Mouse (Mus musculus): ENCODE results near the gene Cemip. TPM values are rescaled to one million over a fixed set of nuclear protein-coding genes. Genes with fewer than 3 reads are reported as not detected.
"Not testable (repeated sequence)": the region's sequence is repeated elsewhere in the genome, so short reads cannot be mapped to it uniquely, and the experiment has no call there.

Cemip gene
- polyA plus RNA-seq, 1 experiment from 2014 or later = 0.49 TPM

DNA sequence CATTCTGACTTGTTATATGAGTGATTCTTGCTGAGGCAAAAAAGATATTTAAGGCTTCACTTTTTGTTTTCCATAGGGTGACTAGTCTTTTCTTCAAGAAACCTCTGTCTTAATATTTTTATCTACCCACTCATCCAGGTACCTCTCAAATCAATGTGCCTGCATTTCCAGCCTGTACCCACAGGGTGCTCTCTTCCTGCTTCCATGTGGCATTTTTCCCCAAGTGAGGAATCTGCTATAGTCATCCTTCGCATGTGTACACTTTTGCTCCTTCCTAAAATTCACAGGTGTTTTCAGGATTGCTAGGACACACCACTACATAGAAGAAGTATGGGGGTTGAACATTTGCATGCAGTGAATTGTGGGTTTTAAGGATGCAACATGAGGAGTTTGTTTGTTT, 192.0 kb downstream of the Cemip start:
- Histone ChIP-seq H3K27me3 (no peaks in the 10 kb centered on the region), H3K27ac (no peak overlapping the region), H3K9ac (no peak overlapping the region), H3K4me2 (no peak overlapping the region), H3K9me3 (no peaks in the 10 kb centered on the region), H3K36me3 (peaks cover 33% of the 10 kb centered on the region), H3K4me3 (no peak overlapping the region), H3K4me1 (replicated peaks) (peaks cover 24% of the 10 kb centered on the region)
- WGBS = 92% methylated on average over 1 of the region's 1 CpGs
- no peak for ATAC-seq (ENCODE audit: low FRiP score)

DNA sequence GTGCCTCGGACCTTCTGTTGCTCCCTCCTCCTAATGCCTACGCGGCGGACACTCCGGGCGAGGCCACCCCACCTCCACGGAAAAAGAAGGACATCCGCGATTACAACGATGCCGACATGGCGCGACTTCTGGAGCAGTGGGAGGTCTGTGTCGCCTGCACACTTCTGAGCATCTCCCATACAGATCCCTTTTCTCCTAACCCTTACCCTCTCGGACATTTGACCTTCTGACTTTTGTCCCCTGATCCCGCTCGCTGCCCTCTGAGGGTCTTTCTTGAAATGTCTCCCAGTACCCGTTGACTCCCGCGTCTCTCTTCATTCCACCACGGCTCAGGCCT, 194.0 kb downstream of the Cemip start:
- WGBS = 0% methylated on average over 19 of the region's 21 CpGs
- Histone ChIP-seq H3K9me3 (no peaks in the 10 kb centered on the region), H3K9ac (peak overlapping the region; percentile 89), H3K4me1 (replicated peaks) (peaks cover 24% of the 10 kb centered on the region), H3K27ac (peak overlapping the region; percentile 90), H3K4me2 (peak overlapping the region; percentile 86), H3K27me3 (no peaks in the 10 kb centered on the region), H3K36me3 (peaks cover 12% of the 10 kb centered on the region), H3K4me3 (peak overlapping the region; percentile 75)
- no peak for ATAC-seq (ENCODE audit: low FRiP score)

DNA sequence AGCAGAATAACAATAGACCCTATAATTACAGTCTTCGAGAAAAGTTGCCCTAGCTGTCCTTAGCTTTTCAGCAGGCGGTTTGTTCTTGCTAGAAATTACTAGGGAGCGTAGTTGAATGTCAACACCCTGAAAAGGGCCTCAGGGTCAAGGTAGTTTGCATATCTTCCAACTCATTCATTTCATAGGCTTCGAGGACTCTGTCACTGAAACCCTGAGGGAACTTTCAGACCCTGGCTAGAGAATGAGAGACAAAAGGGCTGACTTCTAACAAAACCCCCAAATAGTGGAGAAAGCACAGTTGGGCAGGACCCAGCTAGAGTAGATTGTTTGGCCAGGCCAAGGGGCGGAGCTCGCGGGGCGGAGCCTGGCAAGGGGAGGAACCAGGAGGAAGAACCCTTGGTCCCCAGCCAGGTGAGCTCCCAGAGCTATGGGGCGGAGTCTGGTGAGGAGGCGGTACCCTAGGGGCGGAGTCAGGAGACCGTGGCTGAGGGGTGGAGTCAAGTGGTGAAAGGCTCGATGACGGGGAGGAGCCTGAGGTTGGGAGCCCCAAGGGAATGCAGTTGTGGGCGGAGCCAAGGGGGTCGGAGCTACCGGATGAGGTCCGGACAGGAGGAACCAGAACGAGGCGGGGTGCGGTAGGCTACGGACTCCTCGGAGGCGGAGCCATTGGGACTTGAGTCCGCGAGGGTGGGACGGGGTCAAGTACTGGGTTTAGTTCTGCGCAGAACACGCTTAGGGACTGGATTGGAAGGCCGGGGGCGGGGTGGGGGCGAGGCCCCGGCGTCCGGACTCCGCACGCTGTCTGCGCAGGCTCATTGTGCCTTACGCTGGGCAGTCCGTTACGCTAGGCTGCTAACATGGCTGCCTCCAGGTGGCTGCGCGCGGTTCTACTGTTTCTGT, 194.6 kb downstream of the Cemip start:
- Histone ChIP-seq H3K27ac (peak overlapping the region; percentile 90), H3K9ac (peak overlapping the region; percentile 89), H3K4me3 (peak overlapping the region; percentile 75), H3K27me3 (no peaks in the 10 kb centered on the region), H3K4me1 (replicated peaks) (peaks cover 24% of the 10 kb centered on the region), H3K9me3 (no peaks in the 10 kb centered on the region), H3K4me2 (peak overlapping the region; percentile 86), H3K36me3 (peaks cover 10% of the 10 kb centered on the region)
- ATAC-seq (ENCODE audit: low FRiP score) = peak; percentile 97
- 2% methylated on average over 44 of the region's 44 CpGs for WGBS

DNA sequence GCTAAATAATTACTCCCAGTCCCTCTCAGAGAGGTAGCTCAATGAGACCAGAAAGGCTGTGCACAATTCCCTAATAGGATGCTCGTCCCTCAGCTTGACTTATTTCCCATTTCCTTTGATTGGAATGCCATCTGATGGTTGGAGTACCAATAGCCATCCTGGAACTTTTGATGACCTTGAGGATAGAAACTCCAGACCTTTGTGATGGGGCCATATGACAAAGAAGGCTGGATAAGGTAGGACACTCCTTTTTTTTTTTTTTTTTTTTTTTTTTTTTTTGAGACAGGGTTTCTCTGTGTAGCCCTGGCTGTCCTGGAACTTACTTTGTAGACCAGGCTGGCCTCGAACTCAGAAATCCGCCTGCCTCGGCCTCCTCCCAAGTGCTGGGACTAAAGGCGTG, 196.4 kb downstream of the Cemip start:
- not testable (repeated sequence) for H3K27ac ChIP-seq; H3K36me3 ChIP-seq; ATAC-seq (ENCODE audit: low FRiP score); H3K4me2 ChIP-seq; H3K9ac ChIP-seq; H3K9me3 ChIP-seq; H3K4me3 ChIP-seq; H3K27me3 ChIP-seq
- peaks cover 28% of the 10 kb centered on the region for H3K4me1 ChIP-seq (replicated peaks)
- 92% methylated on average over 5 of the region's 5 CpGs for WGBS

DNA sequence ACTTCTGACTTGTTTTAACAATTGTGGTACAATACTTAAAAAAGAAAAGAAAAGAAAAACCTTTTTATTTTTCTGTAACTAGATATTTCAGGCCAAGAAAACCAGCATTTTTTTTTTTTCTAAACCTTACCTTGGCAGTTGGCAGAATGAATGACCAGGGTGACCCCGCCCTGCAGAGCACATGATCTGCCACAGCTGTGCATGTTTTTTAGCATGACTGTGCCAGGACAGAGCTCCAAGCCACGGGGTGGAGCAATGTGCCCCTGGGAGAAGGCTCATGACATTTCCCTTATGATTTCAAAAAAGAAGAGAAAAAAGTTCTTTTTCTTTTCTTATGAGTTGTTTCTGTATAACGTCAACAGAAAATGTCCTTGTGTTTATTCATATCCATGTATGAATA, 196.9 kb downstream of the Cemip start:
- 76% methylated on average over 3 of the region's 3 CpGs for WGBS
- ATAC-seq (ENCODE audit: low FRiP score) = no peak
- Histone ChIP-seq H3K4me2 (no peak overlapping the region), H3K4me1 (replicated peaks) (peaks cover 29% of the 10 kb centered on the region), H3K4me3 (no peak overlapping the region), H3K9me3 (no peaks in the 10 kb centered on the region), H3K9ac (no peak overlapping the region), H3K27ac (no peak overlapping the region), H3K36me3 (no peaks in the 10 kb centered on the region), H3K27me3 (no peaks in the 10 kb centered on the region)

DNA sequence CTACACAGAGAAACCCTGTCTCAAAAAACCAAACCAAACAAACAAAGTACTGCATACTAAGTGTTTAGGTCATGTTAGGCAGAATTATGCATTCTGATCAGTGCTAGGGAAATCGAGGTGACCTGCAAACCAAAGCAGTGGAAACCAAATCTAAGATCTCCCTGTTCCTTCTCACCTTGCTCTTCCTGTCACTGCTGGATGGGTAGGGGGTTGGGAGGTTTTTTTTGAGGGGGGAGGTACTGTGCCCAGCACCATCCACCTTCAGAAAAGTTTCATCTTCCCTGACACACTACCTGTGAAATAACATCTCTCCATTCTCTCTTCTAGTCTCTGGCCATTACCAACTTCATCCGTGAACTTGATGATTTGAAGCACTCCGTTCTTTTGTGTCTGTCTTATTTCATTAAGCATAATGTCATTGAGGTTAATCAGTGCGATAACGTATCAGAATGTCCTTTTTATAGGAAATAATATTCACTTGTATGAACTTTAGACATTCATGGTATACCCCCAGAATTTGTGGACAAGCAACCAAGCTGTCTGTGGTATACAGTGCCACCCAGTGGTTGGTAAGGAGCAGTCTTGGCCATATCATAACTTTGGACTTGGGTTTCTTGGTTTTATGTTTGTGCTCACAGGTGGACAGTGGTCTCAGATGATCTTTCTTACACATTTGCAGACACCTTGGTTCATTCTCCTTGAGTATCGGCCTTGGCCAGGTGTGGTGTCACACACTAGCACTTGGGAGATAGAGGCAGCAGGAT, 199.8 kb downstream of the Cemip start:
- peaks cover 5% of the 10 kb centered on the region for H3K36me3 ChIP-seq
- H3K4me3 ChIP-seq = no peak overlapping the region
- H3K27me3 ChIP-seq = no peaks in the 10 kb centered on the region
- H3K4me1 ChIP-seq (replicated peaks) = peaks cover 26% of the 10 kb centered on the region
- 95% methylated on average over 6 of the region's 6 CpGs for WGBS
- H3K9me3 ChIP-seq = no peaks in the 10 kb centered on the region
- no peak overlapping the region for H3K27ac ChIP-seq
- ATAC-seq (ENCODE audit: low FRiP score) = no peak
- H3K9ac ChIP-seq = no peak overlapping the region
- H3K4me2 ChIP-seq = no peak overlapping the region

DNA sequence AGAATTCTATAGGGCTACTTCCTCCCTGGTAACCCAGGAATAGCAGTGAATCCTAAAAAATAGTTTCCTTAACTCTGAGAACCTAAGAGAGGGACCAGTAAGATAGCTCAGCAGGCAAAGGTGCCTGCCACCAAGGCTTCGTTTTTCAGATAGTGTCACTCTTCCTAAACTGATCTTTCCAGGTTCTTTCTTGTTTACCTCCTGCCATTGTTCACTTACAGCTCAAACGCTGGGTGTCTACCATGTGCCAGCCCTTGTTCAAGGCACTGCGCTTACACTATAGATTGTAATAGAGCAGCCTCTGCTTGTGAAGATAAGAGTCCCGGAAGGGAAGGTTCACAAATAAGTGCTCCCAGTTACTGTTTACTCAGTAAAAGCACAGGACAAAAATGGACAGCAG, 200.5 kb downstream of the Cemip start:
- Histone ChIP-seq H3K4me3 (no peak overlapping the region), H3K36me3 (peaks cover 5% of the 10 kb centered on the region), H3K27me3 (no peaks in the 10 kb centered on the region), H3K4me2 (no peak overlapping the region), H3K27ac (no peak overlapping the region), H3K4me1 (replicated peaks) (peaks cover 31% of the 10 kb centered on the region), H3K9me3 (no peaks in the 10 kb centered on the region), H3K9ac (no peak overlapping the region)
- no peak for ATAC-seq (ENCODE audit: low FRiP score)
- 91% methylated on average over 4 of the region's 4 CpGs for WGBS

DNA sequence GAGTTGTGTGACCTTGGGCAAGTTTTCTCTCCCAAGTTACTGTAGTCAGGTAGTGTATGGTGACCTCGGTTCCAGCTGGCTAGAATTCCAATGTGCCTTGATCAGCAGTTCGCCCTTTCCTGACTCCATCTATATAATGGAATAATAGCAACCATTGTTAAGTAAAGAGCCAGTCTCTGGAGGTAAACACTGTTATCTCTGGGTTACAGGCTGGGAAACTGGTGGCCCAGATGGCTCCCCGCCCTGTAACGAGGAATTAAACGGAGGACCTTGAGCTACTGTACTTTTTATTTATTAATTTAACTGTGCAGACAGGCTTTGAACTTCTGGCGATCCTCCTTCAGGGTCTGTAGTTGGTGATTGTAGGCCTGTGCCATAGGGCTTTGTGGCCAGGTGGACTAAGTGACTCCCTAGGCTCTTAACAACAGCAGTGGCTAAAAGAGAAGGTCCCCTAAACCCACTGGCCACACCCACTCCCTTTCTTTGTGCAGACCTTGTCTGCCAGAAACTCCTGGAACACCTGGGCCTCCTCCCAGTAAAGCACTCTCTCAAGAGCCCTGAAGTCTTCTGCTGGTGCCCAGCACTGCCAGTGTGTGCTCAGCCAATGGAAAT, 201.3 kb downstream of the Cemip start:
- Histone ChIP-seq H3K4me2 (peak overlapping the region; percentile 89), H3K4me1 (replicated peaks) (peaks cover 39% of the 10 kb centered on the region), H3K27me3 (no peaks in the 10 kb centered on the region), H3K9me3 (no peaks in the 10 kb centered on the region), H3K27ac (peak overlapping the region; percentile 94), H3K36me3 (peaks cover 5% of the 10 kb centered on the region), H3K4me3 (peak overlapping the region; percentile 83), H3K9ac (peak overlapping the region; percentile 91)
- ATAC-seq (ENCODE audit: low FRiP score) = no peak; the same call in 1 of the 2 replicates
- 38% methylated on average over 6 of the region's 6 CpGs for WGBS

DNA sequence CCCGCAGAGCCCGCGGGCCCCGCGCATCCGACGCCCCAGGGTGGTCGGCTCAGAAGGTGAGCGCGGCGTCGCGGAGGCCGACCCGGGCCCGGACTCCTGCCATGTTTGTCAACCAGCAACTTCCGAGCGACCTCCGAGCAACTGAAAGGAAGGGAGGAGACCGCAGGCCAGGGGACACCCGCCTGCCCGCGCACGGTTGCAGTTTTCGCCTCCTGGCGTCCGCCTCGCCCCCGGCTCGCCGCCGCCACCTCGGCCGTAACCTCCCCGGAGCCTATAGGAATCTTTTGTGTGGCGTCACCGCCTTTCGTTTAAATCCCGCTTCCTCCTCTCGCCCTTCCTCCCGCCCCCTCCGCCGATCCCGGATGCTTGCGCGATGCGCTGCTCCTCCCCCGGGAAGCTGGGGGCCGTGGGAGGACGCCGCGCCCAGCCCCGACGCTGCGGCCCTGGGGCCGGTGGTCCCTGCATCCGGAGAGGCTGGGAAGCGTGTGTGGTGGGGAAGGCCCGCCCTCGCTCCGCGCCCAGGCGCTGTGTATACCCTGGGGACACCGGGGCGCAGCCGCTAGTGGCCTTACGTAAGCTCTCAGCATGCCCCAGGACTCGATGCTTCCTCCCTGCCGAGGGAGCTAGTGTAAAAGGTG, 202.2 kb downstream of the Cemip start, which contains the start of the genes Tlnrd1 and Mesd:
TSS of gene Tlnrd1 (minus strand) at position 285 of the 638 bp plus-strand sequence.
TSS of gene Mesd (plus strand) at position 446 of the 638 bp plus-strand sequence.
- Histone ChIP-seq H3K4me2 (peak within 1 kb of the TSS; percentile 89), H3K9me3 (no peaks in the 10 kb centered on the region), H3K27ac (peak within 1 kb of the TSS; percentile 94), H3K9ac (peak within 1 kb of the TSS; percentile 91), H3K27me3 (no peaks in the 10 kb centered on the region), H3K4me1 (replicated peaks) (peaks cover 48% of the 10 kb centered on the region), H3K36me3 (peaks cover 5% of the 10 kb centered on the region), H3K4me3 (peak within 1 kb of the TSS; percentile 83)
- WGBS = under 1% methylated on average over 69 of the region's 69 CpGs
- ATAC-seq (ENCODE audit: low FRiP score) = peak; percentile 85

DNA sequence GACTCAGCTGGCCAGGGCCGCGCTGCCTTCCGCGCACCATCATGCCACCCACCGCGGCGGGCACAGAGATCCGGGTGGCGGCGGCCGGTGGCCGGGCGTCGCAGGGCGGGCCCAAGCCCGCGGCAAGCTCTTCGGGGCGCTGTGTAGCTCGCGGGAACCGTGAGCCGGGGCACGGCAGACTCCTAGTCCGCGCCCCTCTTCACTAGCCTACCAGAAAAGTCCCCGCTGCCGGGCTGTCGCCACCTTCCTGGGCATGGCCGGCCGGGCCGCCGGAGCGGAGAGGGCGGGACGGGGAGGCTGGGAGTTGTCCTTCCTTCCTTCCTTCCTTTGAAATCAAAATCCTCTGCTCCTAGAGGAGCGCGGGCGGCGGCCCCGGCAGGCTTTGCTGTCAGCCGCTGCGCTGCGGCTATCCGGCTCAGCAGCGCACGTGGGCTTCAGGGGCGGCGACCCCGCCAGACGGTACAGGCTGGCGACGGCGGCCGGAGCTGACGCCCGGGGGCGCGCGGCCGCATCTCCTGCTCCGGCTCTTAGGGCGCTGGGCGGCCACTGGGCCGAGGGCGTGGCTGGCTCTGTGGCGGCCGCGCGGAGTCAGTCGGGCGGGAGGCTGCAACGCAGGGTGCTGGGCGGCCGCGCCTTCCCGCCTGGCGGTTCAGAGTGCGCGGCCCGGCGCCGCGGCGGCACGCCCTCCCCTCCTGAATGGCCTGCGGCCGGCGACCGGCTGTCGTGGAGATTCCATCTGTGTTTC, 202.9 kb downstream of the Cemip start:
- peak; percentile 75 for ATAC-seq (ENCODE audit: low FRiP score)
- under 1% methylated on average over 81 of the region's 91 CpGs for WGBS
- H3K4me1 ChIP-seq (replicated peaks) = peaks cover 55% of the 10 kb centered on the region

More for the DNA sequence above, 202.9 kb downstream of the Cemip start:
- H3K9me3 ChIP-seq = no peaks in the 10 kb centered on the region
- H3K36me3 ChIP-seq = peaks cover 5% of the 10 kb centered on the region
- H3K27me3 ChIP-seq = no peaks in the 10 kb centered on the region
- peak overlapping the region; percentile 89 for H3K4me2 ChIP-seq
- H3K9ac ChIP-seq = peak overlapping the region; percentile 91
- H3K27ac ChIP-seq = peak overlapping the region; percentile 94
- peak overlapping the region; percentile 83 for H3K4me3 ChIP-seq
